Mouse (Mus musculus) neutrophil, adult 65 days (primary cell): ENCODE data around the gene Vstm2b. TPM values are rescaled to one million over a fixed set of nuclear protein-coding genes. Genes with fewer than 3 reads are reported as not detected.

Source experiments
- total RNA-seq: library from RNA; stranded (reverse); gene quantifications from 2 replicates; pipeline ENCODE4 v1.2.4, GENCODE M21; 2023

The Vstm2b gene
- total RNA-seq = not detected in 2 replicates

GRCm38 (mm10) chr7:40898096-40898710 is at the start of gene Vstm2b:
TSS of gene Vstm2b (plus strand) at chr7:40898328.

Other genes with a start within 250 kb of the Vstm2b start
- gene 4930433I11Rik, start 89.2 kb downstream of the Vstm2b start, total RNA-seq = not detected in 2 replicates
- not detected in 2 replicates for gene Gm4884, start 134.4 kb downstream of the Vstm2b start, total RNA-seq